Mouse (Mus musculus) embryo, embryonic 11 days (tissue): Measurements from ENCODE around the gene Sema5a.

ENCODE experiments used
- DNase-seq: peaks from one replicate; pipeline ENCODE4 v3.0.0-alpha.2; 2015

The Sema5a gene

DNA sequence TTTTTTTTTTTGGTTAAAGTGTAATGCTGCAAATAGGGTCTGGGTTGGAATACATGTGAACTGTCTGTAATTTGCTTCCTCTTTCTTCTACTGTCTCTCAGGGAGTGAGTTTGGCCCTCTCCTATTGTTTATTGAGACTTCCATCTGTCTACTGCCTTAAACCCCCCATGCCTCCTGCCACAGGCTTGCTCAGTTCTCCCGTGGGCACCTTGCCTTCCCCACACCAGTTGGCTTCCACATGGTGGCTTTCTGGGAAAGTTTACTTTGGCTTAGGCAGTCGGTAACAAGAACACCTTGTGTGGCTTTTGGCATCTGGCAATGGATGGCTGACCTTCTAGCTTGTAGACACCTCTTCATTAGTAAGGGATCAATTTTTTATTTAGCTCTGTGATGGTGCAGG is 10.2 kb downstream of the Sema5a start:
- DNase-seq: no peak

DNA sequence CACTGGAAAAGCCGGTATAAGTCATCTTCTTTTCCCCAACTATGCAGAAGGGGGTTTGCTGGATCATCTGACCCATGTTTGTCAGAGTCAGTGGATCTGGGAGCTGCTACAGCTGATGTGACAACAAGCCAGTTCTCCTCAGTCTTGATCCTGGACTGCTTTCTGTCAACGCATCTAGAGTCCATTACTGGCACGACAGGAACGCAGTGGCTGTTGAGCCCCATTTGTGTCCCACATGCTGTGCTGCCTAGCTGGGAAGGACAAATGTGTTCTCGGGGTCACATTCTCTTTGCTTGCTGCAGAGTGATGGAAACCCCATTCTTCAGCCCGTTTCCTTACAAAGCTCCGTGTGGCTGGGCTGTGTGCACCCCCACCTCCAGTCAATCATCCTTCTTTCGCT is 12.7 kb downstream of the Sema5a start:
- no peak for DNase-seq

DNA sequence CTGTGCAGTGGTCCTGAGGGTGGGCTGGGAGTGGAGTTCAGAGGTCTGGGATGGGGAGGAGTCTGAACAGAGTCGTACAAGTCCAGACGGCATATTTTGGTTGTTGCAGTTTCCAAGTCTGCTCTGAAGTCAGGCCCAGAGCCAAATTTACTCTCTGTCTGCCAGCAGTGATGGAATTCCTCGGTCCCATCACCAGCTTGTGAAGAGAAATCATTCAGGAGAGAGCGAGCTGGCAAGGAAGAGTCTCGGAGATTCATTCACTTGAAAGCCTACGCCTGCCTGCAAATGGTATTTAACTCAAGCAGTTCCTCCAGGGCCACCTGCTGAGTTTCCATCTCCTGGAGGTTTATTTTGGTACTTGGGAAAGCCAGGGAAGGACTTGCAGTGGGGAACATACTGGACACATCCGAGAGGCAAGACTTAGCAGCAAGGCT is 13.3 kb downstream of the Sema5a start:
- DNase-seq: peak; percentile 45

DNA sequence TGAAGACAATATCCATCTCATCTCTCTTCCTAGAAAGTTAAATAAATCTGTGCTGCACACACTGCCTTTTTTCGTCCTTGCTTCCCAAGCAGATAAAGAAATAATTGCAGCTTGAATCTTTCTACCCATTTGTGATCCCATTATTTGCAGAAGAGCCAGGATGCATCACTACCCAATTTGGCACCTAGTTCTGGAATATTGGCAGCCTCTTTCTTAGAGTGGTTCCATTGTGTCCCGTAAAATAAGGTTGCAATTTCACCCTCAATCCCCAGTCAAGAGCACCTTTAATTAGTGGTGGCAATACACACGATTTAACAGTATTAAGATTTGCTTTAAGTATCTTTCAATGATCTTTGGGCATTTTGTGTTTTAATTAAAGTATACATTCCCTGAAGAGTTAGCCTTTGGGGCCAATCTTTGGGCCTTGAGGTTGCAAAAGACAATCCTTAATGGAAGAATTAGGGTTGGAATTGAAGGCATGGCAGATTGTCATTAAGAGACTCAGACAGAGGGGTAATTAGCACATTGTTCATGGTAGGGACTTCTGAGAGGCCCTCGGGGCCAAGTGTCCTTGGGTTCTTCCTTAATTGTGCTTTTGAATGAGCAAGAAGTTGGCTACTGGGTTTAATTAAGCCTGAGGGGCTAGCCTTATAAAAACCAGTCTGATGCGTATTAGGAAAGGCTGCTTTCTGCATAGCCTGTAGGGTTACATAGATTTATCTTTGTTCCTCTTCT is 14.9 kb downstream of the Sema5a start:
- DNase-seq: no peak

DNA sequence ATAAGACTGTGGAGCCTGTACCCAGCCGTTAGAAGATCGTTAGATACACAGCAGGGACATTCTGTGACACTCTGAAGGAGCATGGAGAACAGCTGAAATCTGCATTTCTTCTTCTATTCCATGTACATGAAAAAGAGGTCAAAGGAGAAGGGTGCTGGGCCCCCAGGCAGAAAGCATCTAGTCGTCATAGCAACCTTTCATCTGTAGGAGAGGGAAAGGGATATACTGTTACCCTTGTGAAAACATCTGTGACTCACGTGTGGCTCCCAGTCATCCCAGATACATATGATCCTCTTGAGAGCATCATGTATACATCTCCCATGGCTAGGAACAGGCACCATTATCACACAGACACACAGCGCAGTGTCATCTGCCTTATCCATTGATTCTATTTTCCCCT is 16.3 kb downstream of the Sema5a start:
- peak; percentile 64 for DNase-seq

DNA sequence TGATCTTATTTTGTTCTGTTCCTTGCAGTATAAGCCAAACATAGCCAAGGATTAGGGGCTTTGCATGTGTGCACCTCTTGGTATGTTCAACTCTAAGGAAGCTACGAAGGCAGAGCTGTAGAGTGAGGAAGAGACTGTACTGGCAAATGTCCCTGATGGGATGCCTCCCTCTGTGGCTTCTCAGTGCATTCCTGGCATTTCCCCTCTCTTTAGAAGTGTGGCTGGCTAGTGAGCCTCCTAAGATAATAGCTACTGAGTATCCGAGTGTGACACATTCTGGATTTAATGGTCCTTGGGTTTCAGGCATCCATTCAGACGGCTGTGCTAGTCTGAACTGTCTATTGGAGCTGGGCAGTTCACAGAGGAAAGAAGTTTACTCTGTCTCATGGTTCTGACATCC is 19.0 kb downstream of the Sema5a start:
- no peak for DNase-seq

DNA sequence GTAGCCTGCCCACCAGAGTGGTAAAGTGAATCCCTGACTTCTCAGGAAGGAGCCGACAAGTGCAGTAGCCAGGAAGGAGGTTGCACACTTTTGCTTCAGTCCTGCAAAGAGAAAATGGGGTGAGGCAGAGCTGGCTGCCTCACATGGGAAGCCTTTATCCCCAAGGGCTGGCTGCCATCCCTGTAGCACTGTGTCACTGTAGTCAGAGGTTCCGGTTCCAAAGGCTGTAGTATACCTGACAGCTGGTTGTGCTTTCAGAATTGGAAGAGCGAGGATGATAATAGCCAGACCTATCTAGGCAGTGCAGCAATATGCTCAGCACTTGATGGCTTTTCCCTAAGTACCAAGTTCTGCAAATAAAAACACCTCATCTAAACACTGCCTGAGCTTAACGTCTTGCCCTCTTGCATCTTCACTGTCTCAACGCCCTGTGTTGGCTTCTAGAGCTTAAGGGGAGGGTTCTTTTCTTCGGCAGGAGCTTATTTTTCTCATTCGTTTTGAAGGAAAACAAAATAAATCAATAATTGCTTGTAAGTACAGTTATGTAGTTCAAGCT is 20.3 kb downstream of the Sema5a start:
- DNase-seq: no peak

DNA sequence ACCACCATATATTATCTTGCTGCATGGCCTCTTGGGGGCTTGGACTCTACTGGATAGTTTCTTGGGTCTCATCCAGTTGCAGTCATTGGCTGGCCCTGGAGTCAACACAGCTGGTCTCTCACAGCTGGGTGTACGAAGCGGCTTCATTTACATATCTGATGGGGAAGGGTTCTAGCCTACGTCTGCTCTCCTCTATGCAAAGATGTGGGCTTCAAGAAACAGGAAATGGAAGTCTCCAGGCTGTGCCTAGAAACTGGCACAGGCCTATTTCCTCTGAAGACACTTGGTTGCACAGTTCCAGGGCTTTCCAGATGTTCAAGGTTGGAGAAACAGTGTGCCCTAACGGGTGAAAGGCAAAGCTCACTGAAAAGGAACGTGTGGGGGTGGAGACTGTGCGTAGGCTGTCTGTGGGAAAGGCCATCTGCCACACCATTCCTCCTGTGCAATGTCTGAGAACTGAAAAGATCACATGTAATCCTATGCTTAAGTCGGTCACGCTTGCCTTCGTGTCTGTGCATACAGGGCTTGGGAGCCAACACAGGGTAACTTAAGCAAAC is 20.8 kb downstream of the Sema5a start:
- no peak for DNase-seq

DNA sequence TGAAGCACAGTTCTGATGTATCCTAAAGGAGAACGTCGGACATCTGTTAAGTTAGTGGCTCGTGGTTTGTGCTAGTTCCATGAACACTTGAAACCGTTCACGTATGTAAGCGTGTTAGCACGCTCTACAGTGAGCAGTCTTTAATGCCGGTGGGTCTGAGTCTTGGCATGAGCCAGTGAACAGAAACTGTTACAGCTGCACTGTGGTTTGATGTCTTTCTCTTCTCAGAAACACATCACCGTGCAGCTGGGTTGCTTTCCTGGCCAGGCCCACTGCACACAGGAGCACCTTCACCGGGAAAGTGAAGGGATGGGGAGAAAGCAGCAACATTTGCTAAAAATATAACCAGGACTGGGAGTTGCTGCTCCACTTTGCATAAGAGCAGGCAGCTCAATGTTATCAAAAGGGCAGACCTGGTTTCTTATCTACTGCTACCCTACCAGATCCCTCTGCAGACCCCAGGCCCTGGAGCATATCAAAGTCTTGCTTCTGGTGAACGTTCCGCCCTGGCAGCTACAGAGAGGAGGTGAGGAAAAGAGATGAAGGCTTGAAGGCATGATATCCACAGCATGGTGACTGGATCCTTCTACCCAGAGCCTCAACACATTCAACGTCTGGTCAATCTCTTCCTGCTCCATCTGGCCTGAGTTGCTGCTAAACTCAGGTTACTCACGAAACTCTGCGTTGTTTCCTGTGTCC is 21.7 kb downstream of the Sema5a start:
- DNase-seq: no peak

DNA sequence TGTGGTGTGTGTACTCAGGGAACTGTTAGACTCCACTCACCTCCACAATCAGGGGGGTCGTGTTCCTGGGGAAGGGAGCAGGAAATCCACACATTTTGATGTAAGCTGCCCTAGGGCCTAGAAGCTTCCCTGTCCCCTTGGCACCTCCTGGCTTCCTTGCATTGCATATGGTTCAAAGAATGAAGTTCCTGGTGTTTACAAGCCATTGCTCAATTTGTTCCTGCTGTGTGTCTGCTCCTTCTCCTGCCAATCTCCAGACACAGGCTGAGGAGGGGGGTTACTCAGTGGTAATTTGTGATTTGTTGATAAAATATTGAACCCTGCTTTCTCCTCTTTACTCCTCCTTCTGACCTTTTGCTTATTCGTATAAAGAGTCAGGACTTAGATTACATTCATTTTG is 25.5 kb downstream of the Sema5a start:
- DNase-seq: no peak

DNA sequence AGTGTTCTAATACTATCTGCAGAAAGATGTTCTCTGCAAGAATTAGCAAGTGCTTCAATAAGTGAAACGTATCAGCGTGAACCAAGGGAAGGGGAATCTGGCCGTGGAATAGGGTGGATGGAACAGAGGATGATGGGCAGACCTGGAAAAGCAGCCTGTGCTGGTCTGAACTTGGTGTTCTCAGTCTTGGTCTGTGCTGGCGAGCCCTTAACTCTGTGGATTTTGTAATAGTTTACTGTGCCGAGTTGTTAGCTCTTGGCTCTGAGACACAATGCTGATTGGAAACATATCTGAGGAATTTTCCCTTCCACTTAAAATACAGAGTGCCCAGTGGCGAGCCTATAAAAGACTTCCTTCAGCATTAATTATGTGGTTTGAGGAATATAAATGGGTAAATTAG is 29.3 kb downstream of the Sema5a start:
- no peak for DNase-seq

DNA sequence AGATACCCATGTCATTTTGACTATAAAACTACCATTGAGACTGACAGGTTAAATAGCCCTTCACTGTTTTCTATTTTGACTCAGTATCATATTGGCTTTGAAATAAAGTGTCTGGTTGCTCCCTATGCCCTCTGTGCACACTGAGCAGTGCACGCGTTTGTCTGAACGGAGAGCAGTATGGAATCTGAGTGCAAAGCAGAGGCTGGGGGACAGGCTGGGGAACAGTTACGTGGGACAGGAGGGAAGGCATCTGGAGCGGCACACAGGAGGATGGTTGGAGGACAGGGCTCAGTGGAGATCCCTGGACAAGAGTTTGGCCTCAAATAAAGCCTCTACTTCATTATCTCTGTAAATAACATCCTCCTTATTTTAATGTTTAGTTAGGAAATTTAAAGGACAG is 30.4 kb downstream of the Sema5a start:
- no peak for DNase-seq

DNA sequence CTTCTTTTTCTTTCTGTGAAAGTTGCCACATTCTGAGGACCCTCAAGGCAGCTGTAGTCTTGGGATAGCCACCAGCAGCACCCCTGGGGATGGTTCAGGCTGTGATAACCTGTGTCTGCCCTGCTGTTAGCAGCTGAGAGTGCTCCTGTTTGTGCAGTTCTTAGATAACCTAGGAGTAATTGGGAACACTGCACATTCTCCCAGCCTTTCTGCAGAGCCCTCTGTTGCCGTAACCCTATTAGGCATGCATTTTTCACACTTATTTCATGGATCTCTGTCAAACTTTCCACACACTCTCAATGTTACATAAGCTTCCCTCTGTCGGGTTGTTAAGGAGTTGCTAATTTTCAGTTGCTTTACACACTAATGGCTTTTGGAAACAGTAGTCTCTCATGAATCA is 34.0 kb downstream of the Sema5a start:
- no peak for DNase-seq

DNA sequence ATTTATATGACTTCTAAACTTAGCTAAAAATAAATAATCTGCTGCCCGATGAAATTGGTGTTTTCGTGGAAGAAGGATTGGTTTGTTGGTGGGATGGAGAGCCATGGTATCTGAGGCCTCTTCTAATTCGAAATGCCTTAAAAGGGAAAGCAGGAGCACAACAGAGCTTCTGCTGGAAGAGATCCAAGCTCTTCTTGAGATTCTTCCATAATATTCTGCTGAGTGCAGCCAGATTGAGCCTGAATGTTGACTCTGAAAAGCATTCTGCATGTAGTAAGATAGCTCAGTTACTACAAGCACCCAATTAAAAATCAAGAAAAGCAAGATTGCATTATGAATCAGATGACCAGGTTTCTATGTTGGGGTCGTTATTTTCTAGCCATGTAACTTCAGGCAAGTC is 36.8 kb downstream of the Sema5a start:
- DNase-seq: no peak

DNA sequence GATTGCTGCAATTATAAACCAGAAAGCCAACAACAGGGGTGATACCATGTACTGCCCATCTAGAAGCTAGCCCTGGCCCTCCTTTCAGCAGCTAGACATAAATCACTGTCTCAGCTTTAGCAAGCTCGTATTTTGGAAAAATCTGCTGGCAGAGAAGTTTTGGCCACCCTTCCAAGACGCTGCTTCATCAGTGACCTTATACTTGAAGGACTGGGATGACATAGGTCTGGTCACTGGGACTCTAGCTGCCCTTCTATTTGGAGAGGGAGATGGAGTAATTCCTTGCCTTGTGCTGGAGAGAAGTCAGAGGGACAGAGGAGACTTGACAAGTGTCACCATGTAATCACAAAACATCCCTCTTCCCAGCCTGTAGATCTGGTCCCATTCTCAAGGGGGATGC is 40.1 kb downstream of the Sema5a start:
- no peak for DNase-seq

DNA sequence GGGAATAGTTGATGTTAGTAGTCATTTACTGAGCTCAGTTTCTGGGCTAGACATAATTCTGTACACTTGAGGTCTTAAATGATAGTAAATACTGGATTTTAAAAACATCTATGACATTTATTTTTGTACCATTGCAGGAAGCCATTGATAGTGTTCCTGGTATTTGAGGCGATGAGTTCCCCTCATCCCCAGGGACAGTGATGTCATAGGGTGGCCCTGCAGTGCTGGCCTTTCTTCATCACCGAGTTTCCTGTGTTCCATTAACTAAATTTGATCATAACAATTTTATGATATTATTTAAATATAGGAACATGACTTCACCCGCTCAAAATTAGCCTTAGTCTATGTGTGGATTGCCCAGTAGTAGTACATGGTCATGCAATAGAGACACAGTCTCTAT is 41.7 kb downstream of the Sema5a start:
- DNase-seq: no peak

DNA sequence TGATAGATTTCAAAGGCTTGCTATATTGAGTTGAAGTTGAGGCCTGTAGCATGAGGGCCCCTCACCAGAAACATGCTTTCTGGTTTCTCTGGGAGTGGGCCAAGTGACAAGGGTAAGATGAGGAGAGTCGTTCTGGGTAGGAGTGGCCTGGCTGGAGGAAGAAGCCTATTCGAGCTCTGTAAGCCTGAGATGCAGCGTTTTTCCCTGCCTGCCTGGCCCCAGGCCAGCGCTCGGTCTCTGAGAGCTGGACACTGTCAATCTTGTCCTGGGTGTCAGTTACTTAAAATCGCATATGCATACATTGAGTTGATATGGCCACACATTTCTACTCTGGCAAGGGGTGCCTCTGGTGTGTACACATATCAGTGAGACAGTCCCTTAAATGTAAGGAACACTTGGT is 43.9 kb downstream of the Sema5a start:
- DNase-seq: peak; percentile 26

DNA sequence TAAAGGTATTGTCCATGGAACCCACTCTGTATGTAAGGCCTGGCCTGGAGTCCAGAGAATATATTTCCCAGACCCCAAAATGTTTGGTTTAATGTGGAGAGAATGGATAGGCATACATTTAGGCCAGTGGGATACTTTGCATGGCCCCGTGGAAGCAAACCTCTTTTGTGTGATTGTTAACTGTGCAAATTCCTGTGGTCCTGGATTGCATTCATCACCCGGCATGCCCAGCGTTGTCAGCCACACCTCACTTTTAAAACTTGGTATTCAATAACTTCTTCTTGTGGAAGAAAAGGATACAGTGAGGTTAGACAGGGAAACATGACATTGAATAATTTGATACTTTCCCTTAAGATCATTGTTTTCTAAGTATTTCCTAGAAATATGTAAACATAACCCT is 46.4 kb downstream of the Sema5a start:
- DNase-seq: no peak

DNA sequence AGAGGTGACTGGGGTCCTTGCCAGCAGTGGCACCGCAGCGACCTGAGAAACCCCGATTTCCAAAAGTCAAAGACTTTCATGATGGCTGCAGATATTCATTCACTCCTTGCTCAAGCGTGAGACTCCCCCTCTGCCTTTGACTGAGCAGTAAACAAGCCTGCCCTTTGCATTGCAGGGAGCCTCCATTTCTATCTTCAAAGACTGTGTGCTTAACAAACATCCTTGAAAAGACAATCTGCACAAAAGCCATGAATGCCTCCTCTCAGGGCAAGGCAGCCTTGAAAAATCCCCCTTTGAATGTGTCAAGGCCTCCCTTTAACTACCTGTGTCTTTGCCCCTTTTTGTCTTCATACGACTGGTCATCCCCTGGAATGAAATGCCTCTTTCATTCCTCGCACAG is 51.9 kb downstream of the Sema5a start:
- DNase-seq: no peak

DNA sequence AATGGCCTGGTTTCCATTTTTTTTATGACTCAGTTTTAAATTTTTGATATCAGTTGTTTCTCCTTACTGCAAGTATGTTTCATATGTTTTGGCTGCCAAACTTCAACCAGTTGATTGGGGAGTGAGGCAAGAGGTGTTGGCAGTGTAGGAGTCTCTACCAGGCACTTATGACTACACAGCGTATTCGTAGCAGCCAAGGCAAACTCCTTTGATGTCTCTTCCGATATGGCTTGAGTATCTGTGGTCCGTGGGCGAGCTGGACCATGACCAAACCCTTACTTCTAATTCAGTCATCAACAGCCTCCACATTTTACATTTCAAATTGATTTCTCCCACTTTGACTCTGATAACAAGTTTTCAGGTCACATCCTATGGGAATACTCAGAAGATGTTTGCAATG is 52.7 kb downstream of the Sema5a start:
- DNase-seq: no peak

DNA sequence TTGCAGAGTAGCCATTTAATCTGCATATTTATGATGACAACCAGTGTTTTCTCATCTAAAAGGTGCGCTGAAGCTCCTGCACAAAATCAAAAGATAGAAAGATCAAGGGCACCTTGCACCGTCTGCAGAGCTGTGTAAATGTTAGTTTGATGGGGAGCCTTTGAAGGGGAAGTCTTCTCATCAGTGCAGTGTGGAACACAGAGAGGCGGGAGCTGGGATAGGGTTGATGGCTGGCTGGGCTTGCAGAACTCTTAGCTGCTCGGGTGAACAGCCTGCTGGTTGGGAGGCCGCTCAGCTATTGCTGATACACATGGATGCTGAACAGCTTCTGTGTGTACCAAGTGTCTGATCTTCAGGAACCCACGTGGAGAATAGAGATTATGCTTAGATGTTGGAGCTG is 53.9 kb downstream of the Sema5a start:
- no peak for DNase-seq

DNA sequence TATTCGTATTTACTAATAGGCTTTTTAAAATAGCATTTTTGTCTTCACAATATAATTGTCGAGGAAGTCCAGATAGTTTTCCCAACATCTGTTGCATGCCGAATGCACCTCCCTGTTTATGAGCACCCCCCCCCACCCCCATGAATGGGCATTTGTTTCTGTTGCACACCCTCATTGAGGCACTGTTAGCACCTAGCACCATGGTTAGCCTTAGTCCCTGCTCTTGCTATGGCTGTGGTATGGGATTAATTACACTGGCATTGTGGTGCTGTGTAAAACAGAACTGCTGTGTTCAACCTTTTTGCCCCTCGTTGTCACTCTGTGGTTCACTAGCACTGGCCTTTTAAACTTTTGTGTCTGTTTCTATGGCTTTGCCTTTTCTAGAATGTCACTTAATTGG is 56.4 kb downstream of the Sema5a start:
- no peak for DNase-seq

DNA sequence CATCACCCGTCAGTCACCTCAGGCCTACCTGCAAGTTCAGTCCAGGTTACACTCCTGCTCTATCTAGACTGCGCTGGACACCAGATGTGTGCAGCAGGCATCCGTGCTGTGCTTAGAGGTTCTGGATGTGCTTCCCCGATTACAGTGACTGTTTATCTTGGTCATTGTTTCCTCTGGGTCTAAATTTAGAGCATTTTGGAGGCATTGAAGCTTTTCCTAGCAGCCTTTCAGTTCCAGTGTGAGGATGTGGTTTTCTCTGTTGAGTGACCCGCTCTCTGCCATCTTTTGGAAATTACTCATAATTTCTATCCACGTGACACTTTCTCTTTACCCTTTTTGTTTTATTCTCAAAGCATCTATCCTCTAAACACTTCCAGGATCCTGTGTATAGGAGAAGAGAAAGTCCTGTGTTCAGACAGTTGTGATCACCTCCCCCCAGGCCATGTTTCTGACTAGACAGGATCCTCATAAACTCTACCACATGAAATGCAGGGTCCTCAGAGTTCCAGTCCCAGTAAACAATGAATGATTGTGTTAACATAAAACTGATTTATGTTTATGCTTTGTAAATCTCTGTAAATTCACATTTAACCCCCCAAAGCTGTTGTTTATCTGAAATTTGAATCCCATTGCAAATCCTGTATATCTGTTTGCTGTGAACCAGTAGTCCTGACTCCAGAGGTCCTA is 62.1 kb downstream of the Sema5a start:
- no peak for DNase-seq

DNA sequence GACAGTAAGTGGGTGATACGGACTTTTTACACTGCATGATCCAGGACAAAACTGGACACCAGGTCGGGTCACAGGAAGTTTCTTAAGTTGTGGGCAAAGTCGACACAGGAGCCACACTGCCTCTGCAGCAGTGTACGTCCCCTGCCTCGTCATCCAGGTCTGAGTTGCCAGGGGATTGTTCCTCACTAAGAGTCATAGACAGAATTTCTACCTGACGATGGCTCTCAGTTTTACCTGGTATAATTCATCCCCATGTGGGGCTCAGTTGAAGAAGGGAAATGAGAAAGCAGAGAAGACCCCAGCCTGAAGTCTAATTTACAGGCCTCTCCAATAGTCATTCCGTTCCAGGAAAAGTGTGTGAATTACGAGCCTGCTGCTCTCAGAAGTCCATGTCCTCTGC is 66.2 kb downstream of the Sema5a start:
- DNase-seq: no peak
